Mouse (Mus musculus): Measurements from ENCODE around the gene Wasf2.

DNA sequence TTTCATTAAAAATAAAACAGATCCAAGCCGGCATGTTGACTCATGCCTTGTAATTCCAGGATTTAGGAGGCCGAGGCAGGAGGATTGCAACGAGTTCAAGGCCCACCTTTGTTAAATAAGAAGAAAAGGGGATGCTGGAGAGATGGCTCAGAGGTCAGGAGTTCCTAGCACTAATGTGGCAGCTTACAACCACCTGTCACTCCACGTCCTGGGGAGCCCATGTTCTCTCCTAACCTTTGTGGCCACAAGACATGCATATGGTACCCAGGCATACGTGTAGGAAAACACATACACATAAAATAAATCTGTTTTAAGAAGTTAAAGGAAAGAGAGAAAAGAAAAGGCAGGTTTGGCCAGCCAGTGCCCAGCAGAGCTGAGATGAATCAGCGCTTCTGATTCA, 37.2 kb upstream of the Wasf2 start:
- TF ChIP-seq POLR2A (IDR thresholded peaks at IDR 0.05; ENCODE audit: control insufficient read depth, extremely low read depth, insufficient read depth, low read length, poor library complexity), result no peak
- TF ChIP-seq CTCF (IDR thresholded peaks at IDR 0.05; ENCODE audit: borderline replicate concordance, control insufficient read depth, extremely low read depth, insufficient read depth, low read length, poor library complexity), result no peak

Measured in thymus, adult 2 months (tissue).